Mouse (Mus musculus): ENCODE results near the gene Stxbp5.

The Stxbp5 gene

DNA sequence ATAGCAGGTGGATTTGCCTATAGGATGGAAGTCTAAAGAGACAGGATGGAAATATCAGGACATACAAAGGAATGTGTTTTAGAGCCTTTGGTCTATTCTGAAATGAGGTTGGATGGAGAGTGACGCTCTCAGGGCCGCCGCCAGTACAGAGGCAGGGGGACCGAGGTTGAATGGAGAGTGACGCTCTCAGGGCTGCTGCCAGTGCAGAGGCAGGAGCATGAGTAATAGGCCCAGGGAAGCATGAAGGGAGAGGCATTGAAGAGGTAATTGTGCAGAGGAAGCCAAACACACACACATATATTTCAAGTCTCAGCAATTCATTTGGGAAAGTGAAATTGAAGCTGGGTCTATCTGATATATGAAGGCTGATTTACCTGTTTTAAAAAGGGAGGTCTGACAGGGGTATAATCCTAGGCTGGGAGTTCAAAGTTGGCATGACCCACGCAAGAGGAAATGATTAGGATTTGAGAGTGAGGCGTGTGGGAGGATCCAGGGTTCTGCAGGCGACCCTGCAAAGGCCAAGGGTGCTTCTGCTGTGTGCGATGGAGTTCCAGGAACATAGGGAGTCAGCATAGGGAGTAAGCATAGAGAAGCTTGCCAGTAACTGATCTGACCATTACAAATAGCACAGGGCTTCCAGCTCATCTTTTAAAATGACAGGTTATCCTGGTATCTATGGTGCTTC lies 168.7 kb downstream of the Stxbp5 start:
- no peak for DNase-seq

- DNase-seq: no peak
Observed at GRCm38 (mm10) chr10:9722519-9723303, 178.2 kb downstream of the Stxbp5 start.

- no peak for DNase-seq
Observed at GRCm38 (mm10) chr10:9720027-9720426, 180.9 kb downstream of the Stxbp5 start.

DNA sequence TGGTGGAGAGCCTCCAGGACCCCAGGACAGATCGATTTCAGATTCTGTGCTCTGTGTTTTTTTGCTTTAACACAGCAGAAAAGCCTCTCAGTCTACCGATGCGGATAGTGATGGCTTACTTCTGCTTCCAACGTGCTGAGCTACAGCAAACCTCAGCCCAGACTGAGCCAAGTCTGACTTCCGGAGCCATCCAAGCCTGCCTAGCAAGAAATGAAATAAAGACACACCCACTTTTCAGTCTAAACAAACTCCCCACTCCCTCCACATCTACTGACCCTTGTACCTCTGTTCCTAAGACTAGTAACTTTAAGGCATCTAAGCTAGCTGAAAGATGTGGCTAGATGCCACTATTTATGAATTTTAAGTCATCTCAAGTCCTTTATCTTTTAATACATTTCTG lies 182.8 kb downstream of the Stxbp5 start:
- DNase-seq: no peak

Measured in spleen, adult 18-20 months (tissue).